Mouse (Mus musculus) erythroblast, embryonic 14.5 days (primary cell): ENCODE data around the gene Marco. TPM values are rescaled to one million over a fixed set of nuclear protein-coding genes. Genes with fewer than 3 reads are reported as not detected.

Experiments
- H3K27me3 ChIP-seq: 2 replicates; pipeline ENCODE4 v1.6.1; 2012; ENCODE audit warnings: inconsistent platforms; ENCODE audit not compliant: control insufficient read depth
- H3K36me3 ChIP-seq: 2 replicates; pipeline ENCODE4 v1.6.1; 2012; ENCODE audit warnings: mild to moderate bottlenecking, inconsistent platforms; ENCODE audit not compliant: control insufficient read depth
- H3K4me1 ChIP-seq: 2 replicates; pipeline ENCODE4 v1.6.1; 2012; ENCODE audit warnings: inconsistent platforms; ENCODE audit not compliant: control insufficient read depth
- H3K4me3 ChIP-seq: replicated peaks from 2 replicates; pipeline ENCODE3; 2012; ENCODE audit warnings: moderate library complexity, mild to moderate bottlenecking, inconsistent platforms
- H3K9me3 ChIP-seq: 2 replicates; pipeline ENCODE4 v1.6.1; 2012; ENCODE audit warnings: low read length, inconsistent platforms, mixed read lengths; ENCODE audit not compliant: control insufficient read depth
- GATA1 ChIP-seq: IDR thresholded peaks from 2 replicates; pipeline ENCODE4 v1.6.1; 2012; ENCODE audit warnings: low read length, inconsistent platforms, mixed read lengths
- TAL1 ChIP-seq: IDR thresholded peaks from 3 replicates; pipeline ENCODE4 v1.6.1; 2012; ENCODE audit warnings: low read length, inconsistent platforms, mixed read lengths
- polyA plus RNA-seq: library from polyadenylated mRNA; stranded (reverse); fragments of >175 nt; gene quantifications from 2 replicates; pipeline ENCODE4 v1.2.3, GENCODE M21; 2012

Gene Marco
- polyA plus RNA-seq, 1 experiment: 2.3 TPM

- no peak for TF ChIP-seq GATA1
- no peak for TF ChIP-seq TAL1
- Histone ChIP-seq H3K36me3 (no peaks in the 10 kb centered on the region), H3K9me3 (no peaks in the 10 kb centered on the region), H3K4me1 (no peaks in the 10 kb centered on the region), H3K4me3 (no peak overlapping the region), H3K27me3 (no peaks in the 10 kb centered on the region)
These were observed 46.3 kb downstream of the Marco start for GRCm38 (mm10) chr1:120458524-120458923.

GRCm38 (mm10) chr1:120451486-120452270, 53.1 kb downstream of the Marco start:
- H3K36me3 ChIP-seq: no peaks in the 10 kb centered on the region
- TF ChIP-seq GATA1 (no peak), TAL1 (no peak)
- H3K9me3 ChIP-seq: no peaks in the 10 kb centered on the region
- no peaks in the 10 kb centered on the region for H3K27me3 ChIP-seq
- no peaks in the 10 kb centered on the region for H3K4me1 ChIP-seq
- H3K4me3 ChIP-seq: no peak overlapping the region

- Histone ChIP-seq H3K27me3 (no peaks in the 10 kb centered on the region), H3K4me3 (no peak overlapping the region), H3K9me3 (no peaks in the 10 kb centered on the region), H3K4me1 (no peaks in the 10 kb centered on the region), H3K36me3 (no peaks in the 10 kb centered on the region)
- TF ChIP-seq GATA1 (no peak), TAL1 (no peak)
These were observed 55.2 kb downstream of the Marco start for GRCm38 (mm10) chr1:120449662-120450061.

GRCm38 (mm10) chr1:120443228-120443639, 61.6 kb downstream of the Marco start:
- H3K4me3 ChIP-seq: no peak overlapping the region
- no peaks in the 10 kb centered on the region for H3K36me3 ChIP-seq
- no peaks in the 10 kb centered on the region for H3K4me1 ChIP-seq
- TF ChIP-seq GATA1 (no peak), TAL1 (no peak)
- H3K27me3 ChIP-seq: no peaks in the 10 kb centered on the region
- H3K9me3 ChIP-seq: no peaks in the 10 kb centered on the region

GRCm38 (mm10) chr1:120441587-120441986, 63.2 kb downstream of the Marco start:
- H3K27me3 ChIP-seq: no peaks in the 10 kb centered on the region
- no peak overlapping the region for H3K4me3 ChIP-seq
- TF ChIP-seq TAL1: no peak
- TF ChIP-seq GATA1: no peak

GRCm38 (mm10) chr1:120435591-120435990, 69.2 kb downstream of the Marco start:
- H3K4me1 ChIP-seq: no peaks in the 10 kb centered on the region
- no peaks in the 10 kb centered on the region for H3K36me3 ChIP-seq
- no peak for TF ChIP-seq GATA1
- no peak for TF ChIP-seq TAL1
- no peak overlapping the region for H3K4me3 ChIP-seq
- no peaks in the 10 kb centered on the region for H3K27me3 ChIP-seq
- no peaks in the 10 kb centered on the region for H3K9me3 ChIP-seq

More at GRCm38 (mm10) chr1:120441587-120441986, 63.2 kb downstream of the Marco start:
- no peaks in the 10 kb centered on the region for H3K9me3 ChIP-seq
- no peaks in the 10 kb centered on the region for H3K4me1 ChIP-seq
- H3K36me3 ChIP-seq: no peaks in the 10 kb centered on the region

GRCm38 (mm10) chr1:120430171-120430570, 74.7 kb downstream of the Marco start:
- no peak overlapping the region for H3K4me3 ChIP-seq
- TF ChIP-seq TAL1: no peak
- no peak for TF ChIP-seq GATA1
- H3K36me3 ChIP-seq: no peaks in the 10 kb centered on the region
- H3K9me3 ChIP-seq: no peaks in the 10 kb centered on the region
- no peaks in the 10 kb centered on the region for H3K4me1 ChIP-seq
- H3K27me3 ChIP-seq: no peaks in the 10 kb centered on the region

- no peaks in the 10 kb centered on the region for H3K9me3 ChIP-seq
- no peak overlapping the region for H3K4me3 ChIP-seq
- H3K36me3 ChIP-seq: no peaks in the 10 kb centered on the region
- H3K4me1 ChIP-seq: no peaks in the 10 kb centered on the region
- H3K27me3 ChIP-seq: no peaks in the 10 kb centered on the region
- TF ChIP-seq TAL1 (no peak), GATA1 (no peak)
These were observed 79.2 kb downstream of the Marco start for GRCm38 (mm10) chr1:120425587-120425986.

Other genes starting within 250 kb of the Marco start
- 29.2 and 33.0 TPM in 2 replicates for gene Steap3, start 232.3 kb downstream of the Marco start, polyA plus RNA-seq
- not detected in 2 replicates for gene C1ql2, start 164.4 kb downstream of the Marco start, polyA plus RNA-seq
- gene En1, start 97.4 kb upstream of the Marco start, polyA plus RNA-seq: not detected in 2 replicates